Mouse (Mus musculus): ENCODE measurements at regions not wholly inside any gene's neighbourhood (a gene's known extent, or its start where the extent isn't known, plus 50 kb on each side); places are given as distances from the start of the nearest gene placed in this dataset.
A peak's percentile ranks its signal among the peaks of the same experiment; 100 is the strongest.

DNA sequence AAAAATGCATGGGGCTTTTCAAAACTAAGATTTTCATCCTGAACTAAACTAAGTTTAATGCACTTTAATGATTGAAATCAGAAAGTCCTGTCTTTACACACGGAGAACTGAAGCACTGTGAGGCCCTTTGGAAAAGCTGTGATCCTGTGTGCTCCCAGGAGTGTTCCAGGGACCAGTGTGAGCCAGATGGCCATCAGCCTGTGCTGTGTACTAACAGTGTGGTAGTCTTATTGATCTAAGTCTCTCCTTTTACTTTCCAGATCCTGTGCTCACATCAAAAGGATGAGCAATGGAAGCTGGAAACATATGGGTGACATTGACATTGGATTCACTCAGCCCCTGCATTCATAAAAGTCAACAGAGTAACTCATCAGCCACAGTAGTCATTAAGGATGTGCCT, 322.5 kb downstream of the Amd2 start:
- no peak for DNase-seq (ENCODE audit: low spot score in 2 of 2)

DNA sequence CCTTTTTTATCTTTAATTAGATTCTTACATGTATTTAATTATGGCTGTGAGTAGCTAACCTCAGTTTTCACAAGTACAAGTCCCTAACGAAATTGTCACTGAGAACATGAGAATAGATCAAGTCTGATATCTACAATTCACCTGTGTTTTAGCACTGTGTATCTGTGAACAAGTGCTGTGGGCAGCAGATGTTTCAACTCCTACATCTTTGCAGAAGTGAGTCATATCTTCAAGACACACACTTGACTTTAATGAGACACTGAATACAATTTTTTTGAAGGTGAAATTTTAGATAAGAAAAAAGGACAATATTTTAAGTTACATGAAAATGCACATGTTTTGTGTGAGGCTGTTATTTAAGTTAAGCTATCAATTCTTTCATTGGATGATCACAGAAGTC, 330.0 kb downstream of the Amd2 start:
- peak in 1 of 2 experiments; percentile 4 for DNase-seq (ENCODE audit: low spot score in 2 of 2)
